Mouse (Mus musculus) erythroblast, embryonic 14.5 days (primary cell): Measurements from ENCODE around the gene Gucy2d.

Experiments used
- GATA1 ChIP-seq: IDR thresholded peaks from 2 replicates; pipeline ENCODE4 v1.6.1; 2012; ENCODE audit warnings: low read length, inconsistent platforms, mixed read lengths
- TAL1 ChIP-seq: IDR thresholded peaks from 3 replicates; pipeline ENCODE4 v1.6.1; 2012; ENCODE audit warnings: low read length, inconsistent platforms, mixed read lengths

DNA sequence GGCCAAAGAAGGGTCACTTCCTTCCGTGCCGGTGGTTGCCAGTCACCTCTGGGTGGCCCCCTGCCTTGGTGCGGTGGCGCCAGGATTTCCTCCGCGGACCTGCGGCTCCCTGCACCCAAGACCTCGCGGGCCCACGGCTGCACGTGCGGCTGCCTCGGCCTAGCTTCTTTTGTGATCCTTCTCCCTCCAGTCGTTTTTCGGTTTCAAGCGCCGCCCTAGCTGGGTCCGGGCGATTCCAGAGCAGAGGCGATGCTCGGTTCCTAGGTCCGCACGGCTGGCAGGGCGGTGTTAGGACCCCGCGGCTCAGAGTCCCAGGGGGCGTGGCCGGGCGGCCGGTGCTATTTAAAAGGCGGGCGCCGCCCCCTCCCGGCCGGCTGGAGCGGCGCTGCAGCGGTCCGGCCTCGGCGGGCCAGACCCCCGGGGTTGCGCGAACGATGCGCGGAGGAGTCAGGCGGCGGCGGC, 49.4 kb downstream of the Gucy2d start:
- no peak for TF ChIP-seq GATA1
- TF ChIP-seq TAL1, result no peak
